Mouse (Mus musculus) G1E (cell line): Measurements from ENCODE around the gene Ap2m1.

Source experiments
- CTCF ChIP-seq: IDR thresholded peaks from 2 replicates; pipeline ENCODE4 v1.5.1; 2012; ENCODE audit warnings: low read depth, low read length, inconsistent platforms, mixed read lengths
- GATA1 ChIP-seq: IDR thresholded peaks from 2 replicates; pipeline ENCODE4 v1.6.1; 2012; ENCODE audit warnings: borderline replicate concordance, low read length, inconsistent platforms, mixed read lengths
- TAL1 ChIP-seq: conservative IDR thresholded peaks from 2 replicates; pipeline ENCODE4 v1.6.1; 2012; ENCODE audit warnings: low read depth, low read length, inconsistent platforms, mixed read lengths

DNA sequence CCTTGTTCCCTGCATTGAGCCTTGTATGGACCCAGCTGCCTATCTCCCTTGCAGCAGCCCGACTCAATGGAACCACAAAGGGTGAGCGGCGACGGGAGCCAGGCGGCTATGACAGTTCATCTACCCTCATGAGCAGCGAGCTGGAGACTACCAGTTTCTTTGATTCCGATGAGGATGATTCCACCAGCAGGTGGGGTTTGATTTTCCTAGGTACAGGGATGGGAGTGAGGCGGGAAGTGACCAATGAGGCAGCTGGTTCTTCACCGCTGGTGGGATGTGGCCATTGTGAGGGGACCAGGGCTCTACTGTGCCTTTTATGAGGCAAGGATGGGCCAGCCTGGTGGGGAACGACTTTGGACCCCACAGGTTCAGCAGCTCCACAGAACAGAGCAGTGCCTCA lies 11.4 kb upstream of the Ap2m1 start:
- TF ChIP-seq CTCF, result no peak
- no peak for TF ChIP-seq TAL1
- no peak for TF ChIP-seq GATA1
